Mouse (Mus musculus) kidney, embryonic 16.5 days (tissue): ENCODE data around the gene Map4k1. TPM values are rescaled to one million over a fixed set of nuclear protein-coding genes. Genes with fewer than 3 reads are reported as not detected.

Source experiments
- ATAC-seq: fragments of 200-750 bp; cut with Nextera tagmentation; 2 replicates; pipeline ENCODE4 v1.8.0; 2017; ENCODE audit warnings: moderate TSS enrichment; ENCODE audit not compliant: low FRiP score, low TSS enrichment
- H3K27ac ChIP-seq: fragments of 300-500 bp; sonication (generic); 2 replicates; pipeline ENCODE4 v1.5.1; 2014; ENCODE audit warnings: low read length
- H3K27me3 ChIP-seq: fragments of 300-500 bp; sonication (generic); 2 replicates; pipeline ENCODE4 v1.6.1; 2014; ENCODE audit warnings: low read length, control low read depth, mixed read lengths; ENCODE audit not compliant: insufficient read depth
- H3K36me3 ChIP-seq: fragments of 300-500 bp; sonication (generic); 2 replicates; pipeline ENCODE4 v1.6.1; 2014; ENCODE audit warnings: low read length, control low read depth, mixed read lengths; ENCODE audit not compliant: insufficient read depth
- H3K4me1 ChIP-seq: fragments of 300-500 bp; sonication (generic); 2 replicates; pipeline ENCODE4 v1.6.1; 2014; ENCODE audit warnings: low read length, control low read depth, mixed read lengths; ENCODE audit not compliant: insufficient read depth
- H3K4me2 ChIP-seq: fragments of 300-500 bp; sonication (generic); replicated peaks from 2 replicates; pipeline ENCODE4 v1.6.1; 2014; ENCODE audit warnings: low read depth, low read length
- H3K4me3 ChIP-seq: fragments of 300-500 bp; sonication (generic); 2 replicates; pipeline ENCODE4 v1.5.1; 2014; ENCODE audit warnings: mild to moderate bottlenecking, low read length
- H3K9ac ChIP-seq: fragments of 300-500 bp; sonication (generic); replicated peaks from 2 replicates; pipeline ENCODE4 v1.6.1; 2014; ENCODE audit warnings: low read length
- H3K9me3 ChIP-seq: fragments of 300-500 bp; sonication (generic); 2 replicates; pipeline ENCODE4 v1.6.1; 2016; ENCODE audit warnings: low read length, control low read depth
- WGBS: fragments of 180-500 bp; shearing (Covaris S2); extraction: QIAGEN DNeasy Blood & Tissue Kit; methylation state at CpG from one replicate; pipeline ENCODE4 v1.1.7; 2014; 5-methylcytosine and 5-hydroxymethylcytosine counted together
- polyA plus RNA-seq: library from polyadenylated mRNA; unstranded; fragments of >200 nt; fragmentation: Nextera tagmentation; extraction: Ambion mirVana; gene quantifications from 2 replicates; pipeline ENCODE4 v1.2.1, GENCODE M21; 2015

Map4k1 gene
- polyA plus RNA-seq, 1 experiment from 2014 or later, result 9.7 TPM

- Histone ChIP-seq H3K4me3 (no peak overlapping the region), H3K36me3 (0 out of 2 replicates have a peak, but pooled peaks cover 6% of the 10 kb centered on the region), H3K9me3 (no peaks in the 10 kb centered on the region), H3K27me3 (no peaks in the 10 kb centered on the region), H3K4me1 (peaks cover 94% of the 10 kb centered on the region), H3K27ac (peak overlapping the region; percentile 92), H3K4me2 (peak overlapping the region; percentile 34), H3K9ac (peak overlapping the region; percentile 61)
- ATAC-seq, result peak; percentile 33; the same call in 1 of the 2 replicates
- WGBS, result 39% methylated on average over 6 of the region's 6 CpGs
These were observed 37.0 kb upstream of the Map4k1 start for GRCm38 (mm10) chr7:28944756-28945415.

- ATAC-seq, result peak; percentile 66
These were observed 36.2 kb upstream of the Map4k1 start for GRCm38 (mm10) chr7:28945416-28946270.

GRCm38 (mm10) chr7:28946271-28946610 is 35.6 kb upstream of the Map4k1 start:
- Histone ChIP-seq H3K27me3 (no peaks in the 10 kb centered on the region), H3K27ac (peak overlapping the region; percentile 92), H3K4me1 (peaks cover 93% of the 10 kb centered on the region), H3K4me2 (no peak overlapping the region), H3K9ac (peak overlapping the region; percentile 18; the same call in 1 of the 2 replicates), H3K9me3 (no peaks in the 10 kb centered on the region), H3K4me3 (no peak overlapping the region), H3K36me3 (no peaks in the 10 kb centered on the region)
- 0 out of 2 replicates have a peak, but pooled peaks have one; percentile 4 for ATAC-seq
- WGBS, result 21% methylated on average over 1 of the region's 1 CpGs

More at GRCm38 (mm10) chr7:28945416-28946270, 36.2 kb upstream of the Map4k1 start:
- Histone ChIP-seq H3K9ac (peak overlapping the region; percentile 61), H3K4me3 (no peak overlapping the region), H3K4me1 (peaks cover 93% of the 10 kb centered on the region), H3K4me2 (peak overlapping the region; percentile 34), H3K36me3 (0 out of 2 replicates have a peak, but pooled peaks cover under 1% of the 10 kb centered on the region), H3K9me3 (no peaks in the 10 kb centered on the region), H3K27me3 (no peaks in the 10 kb centered on the region), H3K27ac (peak overlapping the region; percentile 92)
- WGBS, result 14% methylated on average over 10 of the region's 10 CpGs

GRCm38 (mm10) chr7:28948746-28949145 is 33.1 kb upstream of the Map4k1 start:
- H3K36me3 ChIP-seq, result no peaks in the 10 kb centered on the region
- H3K4me2 ChIP-seq, result no peak overlapping the region
- no peak overlapping the region for H3K4me3 ChIP-seq
- no peak for ATAC-seq
- H3K9ac ChIP-seq, result peak overlapping the region; percentile 4; the same call in 1 of the 2 replicates
- 49% methylated on average over 7 of the region's 7 CpGs for WGBS
- peaks cover 97% of the 10 kb centered on the region for H3K4me1 ChIP-seq
- H3K27ac ChIP-seq, result peak overlapping the region; percentile 71
- H3K27me3 ChIP-seq, result no peaks in the 10 kb centered on the region
- H3K9me3 ChIP-seq, result no peaks in the 10 kb centered on the region

- no peaks in the 10 kb centered on the region for H3K27me3 ChIP-seq
- H3K4me3 ChIP-seq, result no peak overlapping the region
- no peak overlapping the region; the same call in 1 of the 2 replicates for H3K4me2 ChIP-seq
- H3K4me1 ChIP-seq, result peaks cover 96% of the 10 kb centered on the region
- H3K36me3 ChIP-seq, result no peaks in the 10 kb centered on the region
- no peaks in the 10 kb centered on the region for H3K9me3 ChIP-seq
- no peak for ATAC-seq
- peak overlapping the region; percentile 71 for H3K27ac ChIP-seq
- H3K9ac ChIP-seq, result peak overlapping the region; percentile 7; the same call in 1 of the 2 replicates
- WGBS, result 70% methylated on average over 2 of the region's 2 CpGs
These were observed 32.6 kb upstream of the Map4k1 start for GRCm38 (mm10) chr7:28949298-28949697.

GRCm38 (mm10) chr7:28950346-28951037 is 31.4 kb upstream of the Map4k1 start:
- WGBS, result 86% methylated on average over 10 of the region's 10 CpGs
- Histone ChIP-seq H3K27ac (no peak overlapping the region), H3K36me3 (no peaks in the 10 kb centered on the region), H3K9ac (no peak overlapping the region), H3K4me3 (no peak overlapping the region), H3K4me1 (peaks cover 90% of the 10 kb centered on the region), H3K4me2 (no peak overlapping the region), H3K27me3 (no peaks in the 10 kb centered on the region), H3K9me3 (no peaks in the 10 kb centered on the region)
- no peak for ATAC-seq

GRCm38 (mm10) chr7:28951764-28952163 is 30.1 kb upstream of the Map4k1 start:
- no peak overlapping the region for H3K9ac ChIP-seq

GRCm38 (mm10) chr7:28952786-28953185 is 29.1 kb upstream of the Map4k1 start:
- Histone ChIP-seq H3K9ac (peak overlapping the region; percentile 23), H3K27ac (peak overlapping the region; percentile 88), H3K4me2 (no peak overlapping the region), H3K27me3 (no peaks in the 10 kb centered on the region), H3K4me1 (peaks cover 90% of the 10 kb centered on the region), H3K9me3 (no peaks in the 10 kb centered on the region), H3K36me3 (no peaks in the 10 kb centered on the region), H3K4me3 (no peak overlapping the region)
- 10% methylated on average over 3 of the region's 3 CpGs for WGBS
- no peak for ATAC-seq

More at GRCm38 (mm10) chr7:28951764-28952163, 30.1 kb upstream of the Map4k1 start:
- Histone ChIP-seq H3K27me3 (no peaks in the 10 kb centered on the region), H3K27ac (peak overlapping the region; percentile 88), H3K9me3 (no peaks in the 10 kb centered on the region), H3K4me1 (peaks cover 90% of the 10 kb centered on the region), H3K36me3 (no peaks in the 10 kb centered on the region), H3K4me3 (no peak overlapping the region), H3K4me2 (no peak overlapping the region)
- 70% methylated on average over 2 of the region's 2 CpGs for WGBS
- no peak for ATAC-seq
